Mouse (Mus musculus) neural tube, embryonic 11.5 days (tissue): ENCODE data around the gene Grn. TPM values are rescaled to one million over a fixed set of nuclear protein-coding genes. Genes with fewer than 3 reads are reported as not detected.

Source experiments
- ATAC-seq: fragments of 200-750 bp; cut with Nextera tagmentation; 2 replicates; pipeline ENCODE4 v1.8.0; 2017; ENCODE audit warnings: moderate number of reproducible peaks, mild to moderate bottlenecking, moderate TSS enrichment, moderate library complexity; ENCODE audit not compliant: insufficient read depth, low FRiP score, low TSS enrichment
- DNase-seq: peaks from one replicate; pipeline ENCODE4 v3.0.0-alpha.2; 2015; ENCODE audit warnings: low spot score
- H3K27ac ChIP-seq: fragments of 300-500 bp; sonication (generic); 2 replicates; pipeline ENCODE4 v1.5.1; 2014; ENCODE audit warnings: low read depth, mild to moderate bottlenecking, low read length
- H3K27me3 ChIP-seq: fragments of 300-500 bp; sonication (generic); 2 replicates; pipeline ENCODE4 v1.6.1; 2014; ENCODE audit warnings: mild to moderate bottlenecking, low read length, mixed read lengths; ENCODE audit not compliant: control insufficient read depth, insufficient read depth
- H3K36me3 ChIP-seq: fragments of 300-500 bp; sonication (generic); 2 replicates; pipeline ENCODE4 v1.6.1; 2014; ENCODE audit warnings: mild to moderate bottlenecking, low read length, moderate library complexity, mixed read lengths; ENCODE audit not compliant: control insufficient read depth, insufficient read depth
- H3K4me1 ChIP-seq: fragments of 300-500 bp; sonication (generic); 2 replicates; pipeline ENCODE4 v1.6.1; 2014; ENCODE audit warnings: low read length, mixed read lengths; ENCODE audit not compliant: control insufficient read depth, insufficient read depth
- H3K4me2 ChIP-seq: fragments of 300-500 bp; sonication (generic); 2 replicates; pipeline ENCODE4 v1.6.1; 2014; ENCODE audit warnings: low read depth, mild to moderate bottlenecking, moderate library complexity
- H3K4me3 ChIP-seq: fragments of 300-500 bp; sonication (generic); 2 replicates; pipeline ENCODE4 v1.5.1; 2014; ENCODE audit warnings: low read depth, low read length
- H3K9ac ChIP-seq: fragments of 300-500 bp; sonication (generic); 2 replicates; pipeline ENCODE4 v1.6.1; 2014; ENCODE audit warnings: mild to moderate bottlenecking, low read length
- H3K9me3 ChIP-seq: fragments of 300-500 bp; sonication (generic); 2 replicates; pipeline ENCODE4 v1.6.1; 2016; ENCODE audit warnings: low read length; ENCODE audit not compliant: control insufficient read depth
- WGBS: fragments of 180-500 bp; shearing (Covaris S2); extraction: QIAGEN DNeasy Blood & Tissue Kit; methylation state at CpG from one replicate; pipeline ENCODE4 v1.1.7; 2014; 5-methylcytosine and 5-hydroxymethylcytosine counted together
- polyA plus RNA-seq: library from polyadenylated mRNA; unstranded; fragments of >200 nt; fragmentation: Nextera tagmentation; extraction: Ambion mirVana; gene quantifications from 2 replicates; pipeline ENCODE4 v1.2.1, GENCODE M21; 2014

Gene Grn
- polyA plus RNA-seq, 1 experiment from 2014 or later, result 54.8 TPM

DNA sequence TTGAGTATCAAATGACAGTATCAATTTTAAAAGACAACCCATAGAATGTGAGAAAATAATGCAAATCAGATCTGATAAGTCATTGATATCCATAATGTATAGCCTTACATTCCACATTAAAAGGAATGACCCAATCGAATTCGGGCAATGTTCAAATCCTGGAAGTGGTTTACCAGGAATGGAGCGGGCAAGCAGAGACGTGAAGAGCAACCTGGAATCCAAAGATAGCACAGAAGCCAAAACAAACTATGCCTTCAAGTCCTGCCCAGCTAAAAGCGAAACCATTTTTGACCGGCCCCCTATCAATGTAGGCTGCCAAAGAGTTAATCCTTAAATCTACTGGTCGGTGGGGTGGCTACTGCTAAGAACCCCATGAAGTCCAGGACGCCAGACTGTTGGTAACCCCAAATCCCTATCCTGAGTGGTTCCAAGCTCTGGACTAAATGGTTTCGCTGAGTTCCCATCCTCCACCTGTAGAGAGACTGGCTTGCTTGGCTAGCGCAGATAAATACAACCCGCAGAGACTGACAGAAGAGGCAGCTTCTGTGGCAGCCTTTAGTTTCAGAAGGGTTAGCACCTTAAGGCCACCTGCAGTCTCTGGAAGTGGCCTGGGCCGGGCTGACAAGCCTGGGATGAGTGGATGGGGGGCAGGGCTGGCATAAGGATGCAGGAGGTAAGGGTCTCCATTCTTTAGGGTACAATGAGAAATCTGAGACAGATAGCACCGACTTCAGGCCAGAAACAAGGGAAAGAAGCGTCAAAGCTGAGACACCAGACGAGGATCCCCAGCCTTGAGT, 37.5 kb upstream of the Grn start:
- Histone ChIP-seq H3K4me3 (peak overlapping the region; percentile 65), H3K4me2 (peak overlapping the region; percentile 85), H3K4me1 (peaks cover 19% of the 10 kb centered on the region), H3K27me3 (0 out of 2 replicates have a peak, but pooled peaks cover under 1% of the 10 kb centered on the region), H3K9ac (peak overlapping the region; percentile 35), H3K36me3 (no peaks in the 10 kb centered on the region), H3K27ac (peak overlapping the region; percentile 78), H3K9me3 (no peaks in the 10 kb centered on the region)
- 22% methylated on average over 15 of the region's 15 CpGs for WGBS
- DNase-seq (no peak), ATAC-seq (peak; percentile 53)

DNA sequence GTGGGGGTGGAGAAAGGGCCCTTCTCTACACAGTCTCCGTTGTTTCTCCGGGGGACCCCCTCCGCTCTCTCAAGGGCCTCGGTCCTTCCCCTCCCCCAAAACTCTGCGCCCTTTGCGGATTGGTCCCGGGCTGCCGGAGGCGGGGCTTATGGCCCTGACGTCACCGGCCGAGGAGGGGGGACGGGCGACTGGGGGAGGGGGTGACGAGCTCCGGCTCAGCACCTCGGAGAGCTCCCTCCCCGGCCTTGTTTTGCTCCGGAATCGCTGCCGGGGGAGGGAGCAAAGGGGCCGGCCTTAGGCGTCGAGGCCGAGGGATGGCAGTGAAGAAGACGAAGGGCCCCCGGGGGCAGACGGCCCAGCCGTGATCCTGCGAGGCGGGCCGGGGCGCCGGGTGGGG, 36.9 kb upstream of the Grn start, which contains the start of gene Rundc3a:
Gene Rundc3a, plus strand, starts transcription at position 166 of the 397 bp plus-strand sequence.
- H3K4me1 ChIP-seq, result peaks cover 21% of the 10 kb centered on the region
- peak; percentile 82 for ATAC-seq
- H3K27ac ChIP-seq, result peak within 1 kb of the TSS; percentile 84
- peak within 1 kb of the TSS; percentile 83 for H3K9ac ChIP-seq
- H3K4me2 ChIP-seq, result peak within 1 kb of the TSS; percentile 85
- 1% methylated on average over 29 of the region's 34 CpGs for WGBS
- H3K36me3 ChIP-seq, result no peaks in the 10 kb centered on the region
- DNase-seq, result peak; percentile 96
- H3K9me3 ChIP-seq, result no peaks in the 10 kb centered on the region
- H3K27me3 ChIP-seq, result peaks cover 3% of the 10 kb centered on the region; the same call in 1 of the 2 replicates
- H3K4me3 ChIP-seq, result peak within 1 kb of the TSS; percentile 65

DNA sequence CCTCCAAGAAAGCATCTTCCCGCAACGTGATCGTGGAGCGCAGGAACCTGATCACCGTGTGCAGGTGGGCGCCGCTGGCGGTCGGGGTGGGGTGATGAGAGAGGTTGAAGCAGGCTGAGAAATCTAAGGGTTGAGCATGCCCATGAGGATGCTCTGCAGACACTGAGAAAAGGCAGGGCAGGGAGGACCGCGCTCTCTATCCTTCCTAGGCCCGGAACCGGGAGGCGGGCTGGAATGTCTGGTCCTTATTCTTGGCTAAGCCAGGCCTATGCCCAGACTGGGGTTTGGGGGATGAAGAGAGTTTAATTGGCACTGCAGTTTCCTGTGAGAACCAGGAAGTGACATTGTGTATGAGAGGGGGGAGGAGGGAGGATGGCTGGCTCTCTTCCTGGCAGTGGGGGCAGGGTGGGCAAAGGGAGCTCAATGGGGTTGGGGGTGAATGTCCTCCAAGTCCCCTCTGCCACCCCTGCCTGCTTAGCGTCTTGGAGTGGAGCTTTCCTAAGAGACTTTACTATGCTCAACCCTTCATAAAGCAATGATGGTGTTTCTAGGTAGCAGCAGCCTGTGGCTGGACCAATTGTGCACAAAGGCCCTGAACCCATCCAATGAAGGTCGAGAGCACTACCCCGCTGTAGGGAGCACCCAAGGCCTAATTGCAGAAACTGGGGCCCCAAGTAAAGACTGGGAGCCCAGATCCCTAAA, 36.2 kb upstream of the Grn start:
- DNase-seq, result peak; percentile 24
- Histone ChIP-seq H3K4me3 (peak overlapping the region; percentile 65), H3K27me3 (peaks cover 3% of the 10 kb centered on the region), H3K4me1 (peaks cover 21% of the 10 kb centered on the region), H3K9me3 (no peaks in the 10 kb centered on the region), H3K27ac (peak overlapping the region; percentile 84), H3K36me3 (no peaks in the 10 kb centered on the region), H3K9ac (peak overlapping the region; percentile 83), H3K4me2 (peak overlapping the region; percentile 85)
- 7% methylated on average over 17 of the region's 17 CpGs for WGBS
- ATAC-seq, result peak; percentile 42

- ATAC-seq (no peak), DNase-seq (no peak)
- H3K9ac ChIP-seq, result peak overlapping the region; percentile 83
- 81% methylated on average over 9 of the region's 9 CpGs for WGBS
- H3K4me3 ChIP-seq, result peak overlapping the region; percentile 65
- peaks cover 10% of the 10 kb centered on the region for H3K27me3 ChIP-seq
- peaks cover 23% of the 10 kb centered on the region for H3K4me1 ChIP-seq
- H3K4me2 ChIP-seq, result peak overlapping the region; percentile 85
- H3K27ac ChIP-seq, result peak overlapping the region; percentile 2; the same call in 1 of the 2 replicates
- peaks cover 1% of the 10 kb centered on the region; the same call in 1 of the 2 replicates for H3K36me3 ChIP-seq
- no peaks in the 10 kb centered on the region for H3K9me3 ChIP-seq
These were observed 35.5 kb upstream of the Grn start for GRCm38 (mm10) chr11:102394421-102395124.

DNA sequence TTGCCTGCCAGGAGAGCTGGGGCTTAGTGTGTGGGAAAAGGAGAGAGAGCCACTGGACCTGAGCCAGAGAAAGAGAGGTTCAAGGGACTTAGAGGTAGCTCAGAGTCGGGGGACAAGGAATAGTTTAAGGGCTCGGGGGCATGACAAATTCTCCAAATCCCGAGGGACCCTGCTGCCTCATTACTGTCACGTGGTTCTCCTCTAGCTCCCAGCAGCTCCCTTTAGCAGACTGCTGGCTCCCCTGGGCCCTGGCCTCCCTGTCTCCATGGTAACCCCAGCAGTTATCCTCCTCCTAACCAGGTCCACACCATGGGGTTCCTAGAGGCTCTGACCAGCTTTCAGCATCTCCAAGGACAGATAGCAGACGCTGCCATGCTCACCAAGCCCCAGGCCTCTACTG, 34.9 kb upstream of the Grn start:
- 0 out of 2 replicates have a peak, but pooled peaks have one; percentile 31 for ATAC-seq
- no peaks in the 10 kb centered on the region for H3K9me3 ChIP-seq
- H3K9ac ChIP-seq, result peak overlapping the region; percentile 43
- H3K27ac ChIP-seq, result no peak overlapping the region
- H3K36me3 ChIP-seq, result peaks cover 3% of the 10 kb centered on the region; the same call in 1 of the 2 replicates
- H3K4me1 ChIP-seq, result peaks cover 25% of the 10 kb centered on the region
- H3K4me2 ChIP-seq, result peak overlapping the region; percentile 85
- H3K27me3 ChIP-seq, result peaks cover 17% of the 10 kb centered on the region
- H3K4me3 ChIP-seq, result peak overlapping the region; percentile 65
- 2% methylated on average over 5 of the region's 5 CpGs for WGBS
- peak; percentile 70 for DNase-seq

DNA sequence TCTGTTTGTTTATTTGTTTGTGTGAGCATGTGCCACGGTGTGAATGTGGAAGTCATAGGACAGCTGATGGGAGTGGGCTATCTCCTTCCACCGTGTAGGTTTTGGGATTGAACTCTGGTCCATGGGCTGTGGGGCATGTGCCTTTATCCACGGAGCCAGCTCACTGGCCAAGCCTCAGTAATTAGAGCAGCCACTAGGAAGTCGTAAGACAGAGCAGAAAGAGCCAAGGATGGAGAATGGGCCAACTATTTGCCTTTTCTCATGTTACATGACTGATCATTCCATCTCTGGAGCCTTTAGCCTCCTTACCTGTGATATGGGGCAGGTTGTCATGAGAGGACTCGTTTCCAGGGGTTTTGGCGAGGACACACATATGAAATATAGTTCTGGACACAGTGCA, 33.9 kb upstream of the Grn start:
- H3K27ac ChIP-seq, result no peak overlapping the region
- ATAC-seq, result no peak
- no peaks in the 10 kb centered on the region for H3K9me3 ChIP-seq
- peaks cover 3% of the 10 kb centered on the region; the same call in 1 of the 2 replicates for H3K36me3 ChIP-seq
- WGBS, result 71% methylated on average over 6 of the region's 6 CpGs
- peak overlapping the region; percentile 10; the same call in 1 of the 2 replicates for H3K4me3 ChIP-seq
- peaks cover 21% of the 10 kb centered on the region for H3K27me3 ChIP-seq
- H3K4me2 ChIP-seq, result peak overlapping the region; percentile 85
- no peak for DNase-seq
- H3K4me1 ChIP-seq, result peaks cover 25% of the 10 kb centered on the region
- H3K9ac ChIP-seq, result no peak overlapping the region

- no peaks in the 10 kb centered on the region for H3K9me3 ChIP-seq
- peak overlapping the region; percentile 10; the same call in 1 of the 2 replicates for H3K4me3 ChIP-seq
- 83% methylated on average over 7 of the region's 7 CpGs for WGBS
- H3K9ac ChIP-seq, result no peak overlapping the region
- ATAC-seq, result no peak
- H3K4me1 ChIP-seq, result peaks cover 25% of the 10 kb centered on the region
- peak overlapping the region; percentile 85 for H3K4me2 ChIP-seq
- H3K27me3 ChIP-seq, result peaks cover 21% of the 10 kb centered on the region
- peaks cover 3% of the 10 kb centered on the region; the same call in 1 of the 2 replicates for H3K36me3 ChIP-seq
- no peak for DNase-seq
- H3K27ac ChIP-seq, result no peak overlapping the region
These were observed 33.4 kb upstream of the Grn start for GRCm38 (mm10) chr11:102396671-102397141.
